Mouse (Mus musculus): Measurements from ENCODE around the gene Slc35e3. TPM values are rescaled to one million over a fixed set of nuclear protein-coding genes. Genes with fewer than 3 reads are reported as not detected.

Slc35e3 gene
- polyA plus RNA-seq, 1 experiment from 2014 or later: 34.4 TPM

- H3K27ac ChIP-seq: no peak overlapping the region
- no peak overlapping the region for H3K4me2 ChIP-seq
- ATAC-seq (replicated peaks): no peak
- H3K27me3 ChIP-seq (replicated peaks): no peaks in the 10 kb centered on the region
- peaks cover 32% of the 10 kb centered on the region for H3K36me3 ChIP-seq (replicated peaks)
- no peak overlapping the region for H3K9ac ChIP-seq
- no peaks in the 10 kb centered on the region for H3K4me1 ChIP-seq
- no peak overlapping the region for H3K4me3 ChIP-seq
- no peaks in the 10 kb centered on the region for H3K9me3 ChIP-seq
- 91% methylated on average over 1 of the region's 1 CpGs for whole genome bisulfite sequencing
Observed at GRCm38 (mm10) chr10:117757259-117757658, 11.1 kb upstream of the Slc35e3 start.

DNA sequence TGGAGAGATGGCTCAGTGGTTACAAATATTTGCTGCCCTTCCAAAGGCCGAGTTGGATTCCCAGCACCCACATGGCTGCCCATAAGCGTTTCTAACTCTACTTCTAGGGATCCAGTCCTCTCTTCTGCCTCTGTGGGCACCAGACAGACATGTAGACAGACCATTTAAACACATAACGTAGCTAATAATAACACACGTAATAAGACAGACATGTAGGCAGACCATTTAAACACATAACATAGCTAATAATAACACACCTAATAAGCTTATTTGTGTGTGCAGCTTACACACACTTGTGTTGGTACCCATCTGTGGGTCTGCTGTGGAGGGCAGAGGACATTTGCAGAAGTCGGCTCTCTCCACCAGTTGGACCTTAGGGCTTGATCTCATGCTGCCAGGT, 10.6 kb upstream of the Slc35e3 start:
- WGBS: 92% methylated on average over 5 of the region's 5 CpGs
- Histone ChIP-seq H3K36me3 (replicated peaks) (peaks cover 36% of the 10 kb centered on the region), H3K27me3 (replicated peaks) (no peaks in the 10 kb centered on the region), H3K4me3 (no peak overlapping the region), H3K4me1 (no peaks in the 10 kb centered on the region), H3K4me2 (no peak overlapping the region), H3K9ac (no peak overlapping the region), H3K9me3 (no peaks in the 10 kb centered on the region), H3K27ac (no peak overlapping the region)
- no peak for ATAC-seq (replicated peaks)

DNA sequence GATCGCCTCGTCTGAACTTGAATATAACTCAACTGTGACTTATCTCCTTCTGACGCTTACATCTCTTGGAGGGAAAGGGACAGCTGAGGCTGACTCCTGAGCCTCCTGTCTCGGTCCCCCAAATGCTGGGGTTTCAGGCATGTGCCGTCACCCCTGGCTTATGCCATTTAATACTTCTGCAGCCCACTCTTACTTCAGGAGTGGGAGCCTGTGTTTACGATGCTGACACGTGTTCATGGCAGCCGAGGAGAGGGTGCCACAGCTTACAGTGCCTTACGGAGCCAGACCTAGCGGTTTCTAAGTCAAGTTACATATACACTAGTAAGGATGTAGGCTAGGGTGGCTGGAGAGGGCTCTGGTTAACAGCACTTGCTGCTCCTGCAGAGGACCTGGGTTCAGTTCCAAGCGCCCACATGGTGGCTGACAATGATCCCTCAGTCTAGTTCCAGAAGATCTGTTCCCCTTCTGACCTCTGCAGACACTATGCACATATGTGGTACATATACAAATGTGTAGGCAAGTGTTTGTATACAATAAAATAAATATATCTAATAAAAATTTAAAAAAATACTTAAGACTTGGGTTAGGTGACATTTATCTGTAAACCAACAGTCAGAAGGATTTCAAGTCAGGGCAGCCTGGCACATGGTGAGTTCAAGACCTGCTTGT, 9.8 kb upstream of the Slc35e3 start:
- no peaks in the 10 kb centered on the region for H3K9me3 ChIP-seq
- WGBS: 93% methylated on average over 11 of the region's 11 CpGs
- H3K4me1 ChIP-seq: no peaks in the 10 kb centered on the region
- no peak overlapping the region for H3K9ac ChIP-seq
- no peak overlapping the region for H3K4me3 ChIP-seq
- H3K36me3 ChIP-seq (replicated peaks): peaks cover 35% of the 10 kb centered on the region
- no peak for ATAC-seq (replicated peaks)
- no peak overlapping the region for H3K27ac ChIP-seq
- no peak overlapping the region for H3K4me2 ChIP-seq
- H3K27me3 ChIP-seq (replicated peaks): no peaks in the 10 kb centered on the region

DNA sequence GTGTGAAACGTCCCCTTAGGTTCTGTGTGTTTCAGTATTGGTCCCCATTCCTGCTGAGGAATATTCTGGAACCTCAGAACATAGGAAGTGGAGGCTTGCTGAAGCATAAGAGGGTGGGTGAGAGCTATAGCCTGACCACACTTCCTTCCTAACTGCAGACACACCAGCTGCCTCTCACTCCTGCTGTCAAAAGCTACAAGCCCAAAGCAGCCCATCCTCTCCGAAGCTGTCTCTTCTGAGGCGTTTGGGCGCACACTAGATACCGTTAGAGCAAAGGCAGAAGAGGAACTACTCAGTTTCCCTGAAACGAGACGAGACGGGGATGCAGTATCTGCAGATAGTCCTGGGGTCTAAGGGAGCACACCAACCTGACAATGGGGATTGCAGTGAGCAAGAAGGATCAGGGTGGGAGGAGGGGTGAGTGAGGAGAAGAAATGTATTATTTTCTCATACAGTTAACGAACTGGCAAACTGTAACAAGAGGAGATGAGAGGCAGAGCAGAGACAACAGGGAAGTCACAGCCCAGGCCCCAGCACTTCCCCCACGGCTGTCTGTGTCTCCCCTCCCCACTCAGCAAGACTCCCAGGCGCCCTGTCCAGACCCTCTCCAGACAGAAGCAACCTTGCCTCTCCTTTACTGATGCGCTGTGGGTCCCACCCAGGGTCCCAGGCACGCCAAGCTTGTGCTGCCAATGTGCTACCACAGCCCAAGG, 9.1 kb upstream of the Slc35e3 start:
- H3K27ac ChIP-seq: no peak overlapping the region
- H3K27me3 ChIP-seq (replicated peaks): no peaks in the 10 kb centered on the region
- no peak for ATAC-seq (replicated peaks)

DNA sequence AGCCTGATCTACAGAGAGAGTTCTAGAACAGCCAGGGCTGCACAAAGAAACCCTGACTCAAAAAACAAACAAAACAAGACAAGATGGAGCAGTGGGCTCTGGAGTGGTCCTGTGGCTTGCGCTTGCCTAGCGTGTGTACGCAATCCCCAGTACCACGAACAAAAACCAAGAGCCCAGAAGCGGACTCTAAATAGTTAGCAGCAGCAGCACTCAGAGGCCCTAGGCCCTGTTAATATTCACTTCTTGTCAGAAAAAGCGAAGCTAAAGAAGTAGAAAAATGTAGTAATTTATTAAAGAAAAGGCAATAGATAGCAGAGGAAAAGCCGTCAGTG, 8.4 kb upstream of the Slc35e3 start:
- ATAC-seq (replicated peaks): no peak
- Histone ChIP-seq H3K9me3 (no peaks in the 10 kb centered on the region), H3K9ac (no peak overlapping the region), H3K36me3 (replicated peaks) (peaks cover 37% of the 10 kb centered on the region), H3K4me3 (no peak overlapping the region), H3K4me2 (no peak overlapping the region), H3K27ac (no peak overlapping the region), H3K27me3 (replicated peaks) (no peaks in the 10 kb centered on the region), H3K4me1 (no peaks in the 10 kb centered on the region)
- 96% methylated on average over 7 of the region's 7 CpGs for WGBS

More for the DNA sequence above, 9.1 kb upstream of the Slc35e3 start:
- H3K4me2 ChIP-seq: no peak overlapping the region
- 92% methylated on average over 13 of the region's 13 CpGs for WGBS
- no peaks in the 10 kb centered on the region for H3K9me3 ChIP-seq
- H3K36me3 ChIP-seq (replicated peaks): peaks cover 35% of the 10 kb centered on the region
- H3K9ac ChIP-seq: no peak overlapping the region
- no peaks in the 10 kb centered on the region for H3K4me1 ChIP-seq
- H3K4me3 ChIP-seq: no peak overlapping the region

GRCm38 (mm10) chr10:117753711-117754608, 7.8 kb upstream of the Slc35e3 start:
- 96% methylated on average over 8 of the region's 8 CpGs for WGBS
- Histone ChIP-seq H3K4me3 (no peak overlapping the region), H3K27me3 (replicated peaks) (no peaks in the 10 kb centered on the region), H3K27ac (no peak overlapping the region), H3K4me2 (no peak overlapping the region), H3K4me1 (no peaks in the 10 kb centered on the region), H3K9ac (no peak overlapping the region), H3K9me3 (no peaks in the 10 kb centered on the region), H3K36me3 (replicated peaks) (peaks cover 38% of the 10 kb centered on the region)
- ATAC-seq (replicated peaks): no peak

DNA sequence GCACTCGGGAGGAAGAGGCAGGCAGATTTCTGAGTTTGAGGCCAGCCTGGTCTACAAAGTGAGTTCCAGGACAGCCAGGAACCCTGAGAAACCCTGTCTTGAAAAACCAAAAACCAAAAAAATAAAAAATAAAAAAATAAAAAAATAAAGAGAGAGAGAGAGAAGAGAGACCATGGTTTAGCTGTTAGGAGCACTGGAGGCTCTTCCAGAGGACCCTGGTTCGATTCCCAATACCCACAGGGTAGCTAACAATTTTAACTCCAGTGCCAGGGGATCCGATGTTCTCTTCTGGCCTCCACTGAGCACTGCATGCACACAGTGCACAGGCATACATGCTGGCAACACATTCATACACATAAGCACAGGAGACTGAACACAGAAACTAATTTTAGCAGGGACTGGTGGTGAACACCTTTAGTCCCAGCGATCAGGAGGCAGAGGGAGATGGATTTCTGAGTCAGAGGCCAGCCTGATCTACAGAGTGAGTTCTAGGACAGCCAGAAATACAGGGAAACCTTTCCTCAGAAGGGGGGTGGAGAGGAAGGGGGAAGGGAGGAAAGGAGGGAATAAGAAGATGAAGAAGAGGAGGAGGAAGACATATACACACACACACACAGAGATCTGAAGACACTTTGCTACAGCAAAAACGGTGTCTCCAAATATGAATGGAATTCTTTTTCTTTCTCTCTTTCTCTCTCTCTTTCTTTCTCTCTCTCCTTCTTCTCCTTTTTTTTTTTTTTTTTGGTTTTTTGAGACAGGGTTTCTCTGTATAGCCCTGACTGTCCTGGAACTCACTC, 6.9 kb upstream of the Slc35e3 start:
- ATAC-seq (replicated peaks): no peak
- no peaks in the 10 kb centered on the region for H3K9me3 ChIP-seq

GRCm38 (mm10) chr10:117752304-117752821, 6.2 kb upstream of the Slc35e3 start:
- H3K36me3 ChIP-seq (replicated peaks): peaks cover 30% of the 10 kb centered on the region
- WGBS: 97% methylated on average over 7 of the region's 7 CpGs

More for the DNA sequence above, 6.9 kb upstream of the Slc35e3 start:
- H3K27me3 ChIP-seq (replicated peaks): no peaks in the 10 kb centered on the region
- H3K4me1 ChIP-seq: no peaks in the 10 kb centered on the region
- H3K27ac ChIP-seq: no peak overlapping the region
- no peak overlapping the region for H3K4me3 ChIP-seq
- 96% methylated on average over 5 of the region's 5 CpGs for WGBS
- no peak overlapping the region for H3K9ac ChIP-seq
- peaks cover 30% of the 10 kb centered on the region for H3K36me3 ChIP-seq (replicated peaks)
- H3K4me2 ChIP-seq: no peak overlapping the region

DNA sequence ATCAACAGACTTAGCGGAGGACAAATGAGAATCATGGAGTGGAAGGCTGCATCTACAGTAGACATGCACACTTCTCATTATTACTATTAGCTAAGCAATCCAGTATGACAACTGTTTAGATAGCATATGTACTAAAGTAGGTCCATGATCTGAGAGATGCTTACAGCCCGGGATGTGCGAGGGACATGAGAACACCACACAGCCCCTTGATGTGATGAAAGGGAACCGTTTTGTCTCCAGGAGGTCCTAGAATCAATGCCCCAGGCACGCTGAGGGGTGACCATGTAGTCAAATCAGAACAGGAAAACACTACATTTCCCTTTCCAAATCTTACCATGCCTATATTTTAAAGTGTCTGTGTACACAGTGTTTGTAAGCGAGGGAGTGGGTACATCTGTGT, 5.6 kb upstream of the Slc35e3 start:
- no peaks in the 10 kb centered on the region for H3K27me3 ChIP-seq (replicated peaks)
- H3K9me3 ChIP-seq: no peaks in the 10 kb centered on the region
- WGBS: 92% methylated on average over 6 of the region's 6 CpGs
- no peak overlapping the region for H3K27ac ChIP-seq
- H3K4me2 ChIP-seq: no peak overlapping the region
- ATAC-seq (replicated peaks): no peak
- H3K9ac ChIP-seq: no peak overlapping the region
- H3K36me3 ChIP-seq (replicated peaks): peaks cover 27% of the 10 kb centered on the region
- no peak overlapping the region for H3K4me3 ChIP-seq
- no peaks in the 10 kb centered on the region for H3K4me1 ChIP-seq

More at GRCm38 (mm10) chr10:117752304-117752821, 6.2 kb upstream of the Slc35e3 start:
- Histone ChIP-seq H3K9me3 (no peaks in the 10 kb centered on the region), H3K4me3 (no peak overlapping the region), H3K4me2 (no peak overlapping the region), H3K9ac (no peak overlapping the region), H3K27me3 (replicated peaks) (no peaks in the 10 kb centered on the region), H3K27ac (no peak overlapping the region), H3K4me1 (no peaks in the 10 kb centered on the region)
- no peak for ATAC-seq (replicated peaks)

GRCm38 (mm10) chr10:117751282-117751610, 5.1 kb upstream of the Slc35e3 start:
- no peaks in the 10 kb centered on the region for H3K9me3 ChIP-seq
- 95% methylated on average over 14 of the region's 14 CpGs for WGBS
- ATAC-seq (replicated peaks): no peak
- H3K9ac ChIP-seq: no peak overlapping the region
- H3K36me3 ChIP-seq (replicated peaks): peaks cover 23% of the 10 kb centered on the region
- no peaks in the 10 kb centered on the region for H3K27me3 ChIP-seq (replicated peaks)
- no peak overlapping the region for H3K4me2 ChIP-seq
- H3K27ac ChIP-seq: no peak overlapping the region
- no peaks in the 10 kb centered on the region for H3K4me1 ChIP-seq
- no peak overlapping the region for H3K4me3 ChIP-seq

- no peak for ATAC-seq (replicated peaks)
- Histone ChIP-seq H3K4me3 (no peak overlapping the region), H3K36me3 (replicated peaks) (peaks cover 18% of the 10 kb centered on the region), H3K4me2 (no peak overlapping the region), H3K9ac (no peak overlapping the region), H3K27ac (no peak overlapping the region), H3K4me1 (no peaks in the 10 kb centered on the region), H3K27me3 (replicated peaks) (no peaks in the 10 kb centered on the region), H3K9me3 (no peaks in the 10 kb centered on the region)
- WGBS: 96% methylated on average over 5 of the region's 5 CpGs
Observed at GRCm38 (mm10) chr10:117750529-117751281, 4.5 kb upstream of the Slc35e3 start.

Measured in midbrain, embryonic 15.5 days (tissue).